Mouse (Mus musculus): ENCODE measurements around the gene Mgmt.

DNA sequence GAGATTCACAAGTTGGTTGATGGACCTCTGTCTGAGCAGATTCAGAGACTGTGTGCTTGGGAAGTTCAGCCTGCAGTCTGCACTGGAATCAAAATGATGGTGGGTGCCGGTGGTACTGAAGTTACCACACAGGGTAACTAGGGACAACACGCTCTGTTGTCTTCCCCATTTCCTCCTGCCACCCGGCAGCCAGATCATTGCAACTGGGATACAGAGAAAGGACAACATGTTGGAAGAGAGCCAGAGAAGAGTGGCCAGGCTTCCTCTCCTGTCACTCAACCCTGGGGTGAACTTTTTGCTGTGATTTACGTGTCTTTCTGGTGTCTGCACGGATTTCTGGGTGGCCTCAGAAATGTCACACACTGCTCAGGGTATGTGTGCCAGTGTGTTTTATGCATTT is 107.4 kb downstream of the Mgmt start:
- TF ChIP-seq CTCF (IDR thresholded peaks at IDR 0.05; ENCODE audit: low read depth) (no peak), EP300 (IDR thresholded peaks at IDR 0.05; ENCODE audit: low read depth) (no peak)
